Mouse (Mus musculus): ENCODE measurements at regions not wholly inside any gene's neighbourhood (a gene's known extent, or its start where the extent isn't known, plus 50 kb on each side); places are given as distances from the start of the nearest gene placed in this dataset.

DNA sequence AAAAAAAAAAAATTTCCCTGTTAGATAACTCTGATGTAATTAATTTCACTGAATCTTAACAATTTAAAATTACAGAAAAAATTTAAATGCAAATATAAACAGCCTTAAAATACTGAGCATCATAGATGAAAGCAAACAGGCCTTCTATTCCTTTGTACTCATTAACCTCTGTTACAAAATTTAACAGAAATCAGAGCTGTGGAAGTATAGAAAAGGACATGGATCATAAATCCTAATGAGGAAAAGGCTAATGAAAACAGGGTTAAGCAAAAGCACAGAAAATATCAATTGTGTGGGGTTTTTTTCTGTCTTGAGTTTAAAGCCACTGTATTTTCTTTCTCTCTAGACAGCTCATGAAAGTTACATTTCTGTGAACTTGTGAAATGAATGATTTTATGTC, 164.6 kb upstream of the Tmem161b start:
- TF ChIP-seq POLR2A (IDR thresholded peaks at IDR 0.05; ENCODE audit: control insufficient read depth, extremely low read depth, insufficient read depth, low read length, poor library complexity) (no peak), CTCF (IDR thresholded peaks at IDR 0.05; ENCODE audit: borderline replicate concordance, control insufficient read depth, extremely low read depth, insufficient read depth, low read length, poor library complexity) (no peak)
- Histone ChIP-seq H3K4me3 (ENCODE audit: control insufficient read depth, insufficient read depth, low read length) (no peak overlapping the region), H3K27ac (ENCODE audit: control insufficient read depth, insufficient read depth, low read length) (no peak overlapping the region), H3K4me1 (replicated peaks; ENCODE audit: control insufficient read depth, insufficient read depth, low read length) (no peaks in the 10 kb centered on the region), H3K27me3 (ENCODE audit: control insufficient read depth, insufficient read depth, low read length) (no peaks in the 10 kb centered on the region), H3K36me3 (ENCODE audit: control insufficient read depth, insufficient read depth, low read length) (no peaks in the 10 kb centered on the region)
- DNase-seq, result no peak

DNA sequence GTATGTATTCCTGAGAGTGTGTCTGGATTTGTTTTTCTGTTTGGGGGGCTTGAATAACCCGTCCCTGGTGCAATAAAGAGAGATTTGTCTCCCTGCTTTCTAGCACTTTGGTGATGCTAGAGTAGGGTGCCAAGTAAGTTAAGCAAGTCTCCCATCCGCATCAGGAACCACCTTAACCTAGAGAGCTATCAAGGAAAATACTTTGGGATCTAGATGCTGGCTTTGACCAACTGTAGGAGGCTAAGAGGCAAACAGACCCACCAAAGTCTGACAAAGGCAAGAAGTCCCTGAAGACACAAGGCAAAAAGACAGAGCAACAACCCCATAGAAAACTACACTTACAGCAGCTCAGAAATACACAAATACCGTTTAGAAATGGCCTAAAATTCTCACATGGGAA, 163.8 kb upstream of the Tmem161b start:
- Histone ChIP-seq H3K27me3 (ENCODE audit: control insufficient read depth, insufficient read depth, low read length) (no peaks in the 10 kb centered on the region), H3K4me1 (replicated peaks; ENCODE audit: control insufficient read depth, insufficient read depth, low read length) (no peaks in the 10 kb centered on the region), H3K27ac (ENCODE audit: control insufficient read depth, insufficient read depth, low read length) (no peak overlapping the region), H3K4me3 (ENCODE audit: control insufficient read depth, insufficient read depth, low read length) (no peak overlapping the region), H3K36me3 (ENCODE audit: control insufficient read depth, insufficient read depth, low read length) (no peaks in the 10 kb centered on the region)
- whole genome bisulfite sequencing, result 80% methylated on average over 3 of the region's 3 CpGs
- DNase-seq, result no peak
- TF ChIP-seq POLR2A (IDR thresholded peaks at IDR 0.05; ENCODE audit: control insufficient read depth, extremely low read depth, insufficient read depth, low read length, poor library complexity), result no peak
- TF ChIP-seq CTCF (IDR thresholded peaks at IDR 0.05; ENCODE audit: borderline replicate concordance, control insufficient read depth, extremely low read depth, insufficient read depth, low read length, poor library complexity), result no peak

DNA sequence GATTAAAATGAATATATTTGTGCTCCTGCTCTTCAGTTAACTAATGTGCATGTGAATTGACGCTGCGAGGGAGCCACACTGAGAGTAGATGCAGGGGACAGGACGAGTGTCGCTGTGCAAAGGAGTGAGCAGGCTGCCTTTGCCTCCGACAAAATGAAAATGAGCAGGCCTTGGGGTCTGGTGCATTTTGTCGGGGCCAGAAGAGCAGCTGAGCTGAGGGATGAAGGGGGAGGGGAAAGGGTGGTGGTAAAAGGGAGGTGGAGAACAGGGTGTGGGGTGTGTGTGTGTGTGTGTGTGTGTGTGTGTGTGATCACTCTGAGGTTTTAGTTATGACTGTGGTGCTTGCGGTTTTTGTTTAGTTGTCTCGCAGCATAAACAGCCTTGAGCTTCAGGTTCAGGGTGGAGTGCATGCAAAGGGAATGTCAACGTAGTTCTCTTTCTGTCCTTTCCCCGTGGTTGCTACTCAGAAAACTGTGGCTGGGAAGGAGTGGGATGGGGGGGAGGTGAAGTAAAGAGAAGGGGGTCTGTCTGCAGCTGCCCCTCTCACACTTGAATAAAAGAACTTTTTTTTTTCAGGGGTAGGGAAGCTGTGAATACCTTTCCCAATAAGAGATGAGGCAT, 163.0 kb upstream of the Tmem161b start:
- no peak for DNase-seq
- WGBS, result 35% methylated on average over 10 of the region's 10 CpGs
- Histone ChIP-seq H3K27ac (ENCODE audit: control insufficient read depth, insufficient read depth, low read length) (no peak overlapping the region), H3K4me1 (replicated peaks; ENCODE audit: control insufficient read depth, insufficient read depth, low read length) (no peaks in the 10 kb centered on the region), H3K4me3 (ENCODE audit: control insufficient read depth, insufficient read depth, low read length) (no peak overlapping the region), H3K27me3 (ENCODE audit: control insufficient read depth, insufficient read depth, low read length) (no peaks in the 10 kb centered on the region), H3K36me3 (ENCODE audit: control insufficient read depth, insufficient read depth, low read length) (no peaks in the 10 kb centered on the region)
- TF ChIP-seq CTCF (IDR thresholded peaks at IDR 0.05; ENCODE audit: borderline replicate concordance, control insufficient read depth, extremely low read depth, insufficient read depth, low read length, poor library complexity) (no peak), POLR2A (IDR thresholded peaks at IDR 0.05; ENCODE audit: control insufficient read depth, extremely low read depth, insufficient read depth, low read length, poor library complexity) (no peak)

DNA sequence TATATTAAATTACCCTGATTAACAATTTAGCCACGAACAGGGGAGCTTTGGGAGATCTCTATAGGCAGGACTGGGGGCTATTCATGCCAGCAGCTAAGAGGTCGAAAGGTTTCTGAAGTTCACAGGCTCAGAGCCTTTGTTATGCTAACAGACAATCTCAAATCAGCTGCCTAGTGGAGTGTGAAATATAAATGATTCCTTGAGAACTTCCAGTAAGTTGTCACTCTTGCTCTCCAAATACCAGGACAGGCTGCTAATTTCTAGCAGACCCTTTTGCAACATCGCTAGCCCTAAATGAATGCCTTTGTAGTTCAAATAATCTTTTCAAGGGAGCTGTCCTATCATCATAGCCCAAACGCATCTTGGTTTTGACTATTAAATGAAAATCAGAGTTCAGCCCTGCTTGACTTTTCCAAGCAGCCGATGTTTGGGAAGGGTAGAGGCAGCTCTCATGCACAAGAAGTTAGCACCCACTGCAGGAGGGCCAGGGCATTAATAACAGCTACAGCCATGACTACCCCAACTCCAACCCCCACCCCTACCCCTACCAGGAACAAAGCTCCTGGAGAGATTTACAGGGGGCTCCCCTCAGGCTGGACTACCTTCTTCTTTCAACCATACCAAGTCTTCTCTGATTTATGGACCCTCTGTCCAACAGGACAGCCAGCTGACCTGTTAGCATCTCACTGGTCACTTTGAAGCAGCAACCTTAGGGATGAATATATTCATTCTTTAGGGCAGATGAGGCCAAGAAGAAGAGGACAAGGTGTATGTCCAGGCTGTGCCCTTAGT, 162.2 kb upstream of the Tmem161b start:
- no peak for TF ChIP-seq POLR2A (IDR thresholded peaks at IDR 0.05; ENCODE audit: control insufficient read depth, extremely low read depth, insufficient read depth, low read length, poor library complexity)
- WGBS, result 85% methylated on average over 5 of the region's 5 CpGs

DNA sequence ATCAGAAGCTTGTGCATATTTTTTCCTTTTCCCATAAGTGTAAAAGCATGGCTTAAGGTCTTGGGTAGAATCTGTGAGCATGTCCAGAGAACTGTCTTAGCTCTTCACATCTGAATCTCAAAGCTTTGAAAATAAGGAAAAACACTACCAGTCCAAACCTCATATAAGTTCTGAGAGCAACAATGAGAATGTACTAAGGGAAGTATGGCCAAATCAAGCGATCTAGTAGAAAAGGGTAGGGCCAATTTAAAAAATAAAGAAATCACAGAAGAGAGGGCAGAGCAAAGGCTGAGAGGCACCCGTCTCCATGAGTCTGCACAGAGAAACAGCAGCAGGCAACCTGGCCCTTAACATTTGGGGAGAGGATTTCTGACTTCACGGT, 161.7 kb upstream of the Tmem161b start:
- 96% methylated on average over 3 of the region's 3 CpGs for WGBS
- TF ChIP-seq POLR2A (IDR thresholded peaks at IDR 0.05; ENCODE audit: control insufficient read depth, extremely low read depth, insufficient read depth, low read length, poor library complexity) (no peak), CTCF (IDR thresholded peaks at IDR 0.05; ENCODE audit: borderline replicate concordance, control insufficient read depth, extremely low read depth, insufficient read depth, low read length, poor library complexity) (no peak)
- H3K36me3 ChIP-seq (ENCODE audit: control insufficient read depth, insufficient read depth, low read length), result no peaks in the 10 kb centered on the region
- H3K27ac ChIP-seq (ENCODE audit: control insufficient read depth, insufficient read depth, low read length), result no peak overlapping the region
- H3K4me3 ChIP-seq (ENCODE audit: control insufficient read depth, insufficient read depth, low read length), result no peak overlapping the region
- no peaks in the 10 kb centered on the region for H3K27me3 ChIP-seq (ENCODE audit: control insufficient read depth, insufficient read depth, low read length)
- no peaks in the 10 kb centered on the region for H3K4me1 ChIP-seq (replicated peaks; ENCODE audit: control insufficient read depth, insufficient read depth, low read length)
- no peak for DNase-seq

More for the DNA sequence above, 162.2 kb upstream of the Tmem161b start:
- Histone ChIP-seq H3K27me3 (ENCODE audit: control insufficient read depth, insufficient read depth, low read length) (no peaks in the 10 kb centered on the region), H3K4me1 (replicated peaks; ENCODE audit: control insufficient read depth, insufficient read depth, low read length) (no peaks in the 10 kb centered on the region), H3K4me3 (ENCODE audit: control insufficient read depth, insufficient read depth, low read length) (no peak overlapping the region), H3K36me3 (ENCODE audit: control insufficient read depth, insufficient read depth, low read length) (no peaks in the 10 kb centered on the region), H3K27ac (ENCODE audit: control insufficient read depth, insufficient read depth, low read length) (no peak overlapping the region)
- no peak for DNase-seq

DNA sequence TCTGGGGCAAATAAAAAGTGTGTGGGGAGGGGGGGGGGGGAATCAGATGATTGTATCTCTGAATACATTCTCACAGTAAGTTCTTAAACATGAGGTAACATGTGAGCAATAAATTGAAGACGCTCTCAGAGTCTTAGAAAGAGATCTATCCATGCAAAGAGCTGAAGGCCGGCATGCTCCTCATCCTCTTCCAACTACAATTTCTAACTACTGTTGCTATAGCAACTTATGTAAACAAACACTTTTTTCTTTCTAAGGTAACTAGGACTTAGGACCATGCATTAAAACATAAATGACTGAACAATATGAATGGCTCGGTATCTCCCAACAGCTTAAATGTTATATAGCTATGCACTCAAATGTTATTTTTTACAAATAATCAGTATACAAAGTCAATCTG, 161.2 kb upstream of the Tmem161b start:
- H3K4me3 ChIP-seq (ENCODE audit: control insufficient read depth, insufficient read depth, low read length), result no peak overlapping the region
- TF ChIP-seq POLR2A (IDR thresholded peaks at IDR 0.05; ENCODE audit: control insufficient read depth, extremely low read depth, insufficient read depth, low read length, poor library complexity), result no peak
- TF ChIP-seq CTCF (IDR thresholded peaks at IDR 0.05; ENCODE audit: borderline replicate concordance, control insufficient read depth, extremely low read depth, insufficient read depth, low read length, poor library complexity), result no peak
- no peak overlapping the region for H3K27ac ChIP-seq (ENCODE audit: control insufficient read depth, insufficient read depth, low read length)
- DNase-seq, result no peak
- no peaks in the 10 kb centered on the region for H3K27me3 ChIP-seq (ENCODE audit: control insufficient read depth, insufficient read depth, low read length)
- H3K36me3 ChIP-seq (ENCODE audit: control insufficient read depth, insufficient read depth, low read length), result no peaks in the 10 kb centered on the region
- no peaks in the 10 kb centered on the region for H3K4me1 ChIP-seq (replicated peaks; ENCODE audit: control insufficient read depth, insufficient read depth, low read length)
- 96% methylated on average over 3 of the region's 3 CpGs for WGBS
